Mouse (Mus musculus) embryonic fibroblast, embryonic 13.5 days (primary cell): ENCODE data around the gene Camk2d. TPM values are rescaled to one million over a fixed set of nuclear protein-coding genes. Genes with fewer than 3 reads are reported as not detected.

ENCODE experiments used
- H3K27ac ChIP-seq: 2 replicates; pipeline ENCODE4 v1.5.1; 2012; ENCODE audit warnings: low read length, control low read depth, inconsistent platforms; ENCODE audit not compliant: insufficient read depth
- H3K4me1 ChIP-seq: 2 replicates; pipeline ENCODE4 v1.6.1; 2011; ENCODE audit warnings: low read length; ENCODE audit not compliant: control insufficient read depth, insufficient read depth
- H3K4me3 ChIP-seq: 2 replicates; pipeline ENCODE4 v1.5.1; 2011; ENCODE audit warnings: mild to moderate bottlenecking, control low read depth, low read length; ENCODE audit not compliant: insufficient read depth
- CTCF ChIP-seq: IDR thresholded peaks from 2 replicates; pipeline ENCODE4 v1.5.1; 2011; ENCODE audit warnings: mild to moderate bottlenecking, control low read depth, low read length, moderate library complexity, borderline replicate concordance; ENCODE audit not compliant: insufficient read depth
- POLR2A ChIP-seq: IDR thresholded peaks from 2 replicates; pipeline ENCODE4 v1.6.1; 2011; ENCODE audit warnings: low read depth, mild to moderate bottlenecking, control low read depth, low read length, moderate library complexity
- polyA plus RNA-seq: library from polyadenylated mRNA; stranded (reverse); fragments of >200 nt; gene quantifications from 2 replicates; pipeline ENCODE4 v1.2.4, GENCODE M21; 2011; ENCODE audit warnings: low read depth; ENCODE audit not compliant: missing spikeins, insufficient read length

Camk2d gene
- polyA plus RNA-seq, 1 experiment = 186 TPM

- no peak overlapping the region for H3K4me3 ChIP-seq
- H3K4me1 ChIP-seq = no peaks in the 10 kb centered on the region
- TF ChIP-seq POLR2A (no peak), CTCF (no peak)
- H3K27ac ChIP-seq = no peak overlapping the region
Measured at GRCm38 (mm10) chr3:126681051-126681450, 84.9 kb downstream of the Camk2d start.

- no peak overlapping the region for H3K4me3 ChIP-seq
- no peak overlapping the region for H3K27ac ChIP-seq
- no peak for TF ChIP-seq POLR2A
- TF ChIP-seq CTCF = no peak
- H3K4me1 ChIP-seq = no peaks in the 10 kb centered on the region
Measured at GRCm38 (mm10) chr3:126681996-126682395, 85.9 kb downstream of the Camk2d start.

DNA sequence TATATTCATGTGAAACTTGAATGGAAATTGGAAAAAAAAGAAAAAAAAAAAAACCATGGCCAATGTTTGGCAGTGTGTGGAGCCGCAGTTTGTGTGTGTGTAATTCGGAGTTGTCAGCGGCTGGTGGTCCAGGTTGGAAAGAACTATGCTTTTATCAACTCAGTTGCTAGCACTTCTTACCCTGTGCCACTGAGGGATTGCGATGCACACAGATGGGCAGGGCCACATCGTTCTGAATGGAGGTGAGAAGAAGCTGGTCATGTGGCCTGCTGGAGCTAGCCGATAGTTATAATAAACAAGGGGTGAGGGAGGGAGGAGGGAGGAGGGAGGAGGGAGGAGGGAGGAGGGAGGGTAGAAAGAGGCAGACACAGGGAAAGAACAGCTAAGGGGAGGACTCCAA is 89.3 kb downstream of the Camk2d start:
- Histone ChIP-seq H3K4me3 (no peak overlapping the region), H3K27ac (no peak overlapping the region), H3K4me1 (no peaks in the 10 kb centered on the region)
- TF ChIP-seq CTCF (no peak), POLR2A (no peak)

DNA sequence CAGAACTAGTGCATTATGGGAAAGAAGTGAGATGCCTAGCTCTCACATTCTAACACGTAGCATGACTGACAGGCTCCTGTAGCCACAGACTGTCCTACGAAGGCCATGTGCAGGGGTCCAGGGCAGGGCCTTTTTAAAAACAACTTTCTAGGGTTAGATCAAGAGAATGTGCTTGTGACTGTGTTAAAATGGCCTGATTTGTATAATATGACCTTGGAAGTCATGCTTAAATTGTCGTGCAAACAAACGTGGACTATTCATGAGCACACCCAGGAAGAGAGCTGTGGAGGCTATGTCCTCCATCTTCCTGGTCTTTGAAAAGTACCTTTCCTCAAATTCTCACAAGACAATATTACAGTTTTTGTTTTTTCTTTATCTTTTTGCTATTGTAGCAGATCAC is 91.0 kb downstream of the Camk2d start:
- no peak for TF ChIP-seq POLR2A
- no peak for TF ChIP-seq CTCF
- Histone ChIP-seq H3K4me1 (peaks cover 10% of the 10 kb centered on the region), H3K27ac (no peak overlapping the region), H3K4me3 (no peak overlapping the region)

GRCm38 (mm10) chr3:126688516-126688915 is 92.4 kb downstream of the Camk2d start:
- Histone ChIP-seq H3K27ac (no peak overlapping the region), H3K4me1 (peaks cover 12% of the 10 kb centered on the region), H3K4me3 (no peak overlapping the region)
- TF ChIP-seq POLR2A (no peak), CTCF (no peak)

GRCm38 (mm10) chr3:126690627-126691505 is 94.8 kb downstream of the Camk2d start:
- TF ChIP-seq CTCF (no peak), POLR2A (no peak)
- H3K4me1 ChIP-seq = peaks cover 16% of the 10 kb centered on the region
- no peak overlapping the region for H3K4me3 ChIP-seq

DNA sequence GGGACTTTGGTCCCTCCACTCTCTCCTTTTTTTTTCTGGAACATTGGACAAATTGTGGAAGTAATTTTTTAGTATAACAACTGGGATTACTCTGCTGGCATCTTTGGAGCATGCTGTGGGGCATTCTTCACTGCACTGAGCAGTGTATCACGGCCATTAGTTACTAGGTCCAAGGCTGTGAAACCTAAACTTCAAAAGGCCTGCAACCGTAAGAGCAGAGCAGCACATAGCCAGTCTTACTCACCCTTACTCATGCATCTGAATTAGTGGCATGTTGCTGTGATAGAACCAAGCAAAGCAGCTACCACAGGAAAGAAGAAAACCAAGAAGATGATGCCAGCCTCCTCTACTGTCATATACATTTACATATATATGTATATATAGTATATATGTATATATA is 95.5 kb downstream of the Camk2d start:
- TF ChIP-seq POLR2A (no peak), CTCF (no peak)
- Histone ChIP-seq H3K4me3 (no peak overlapping the region), H3K27ac (0 out of 2 replicates have a peak overlapping the region, but pooled peaks have one; percentile 31), H3K4me1 (peaks cover 16% of the 10 kb centered on the region)

More at GRCm38 (mm10) chr3:126690627-126691505, 94.8 kb downstream of the Camk2d start:
- peak overlapping the region; percentile 25 for H3K27ac ChIP-seq

GRCm38 (mm10) chr3:126692797-126693196 is 96.7 kb downstream of the Camk2d start:
- TF ChIP-seq CTCF (no peak), POLR2A (no peak)
- peak overlapping the region; percentile 90 for H3K27ac ChIP-seq
- peak overlapping the region; percentile 24; the same call in 1 of the 2 replicates for H3K4me3 ChIP-seq
- peaks cover 16% of the 10 kb centered on the region for H3K4me1 ChIP-seq

GRCm38 (mm10) chr3:126693302-126693701 is 97.2 kb downstream of the Camk2d start:
- TF ChIP-seq POLR2A (0 out of 2 replicates have a peak, but pooled peaks have one; percentile 28), CTCF (no peak)
- Histone ChIP-seq H3K4me1 (peaks cover 16% of the 10 kb centered on the region), H3K27ac (peak overlapping the region; percentile 90), H3K4me3 (peak overlapping the region; percentile 24)
